ENCODE assay signal across 15 mouse cellular contexts in genomic region chr6:12259629-12260028, GRCm38 (mm10).
DNase-seq lines count a peak whose midpoint lies in the region; ATAC-seq and TF ChIP-seq lines count a peak whose summit lies in the region.
"Had no signal": no experiment of that assay in that cellular context is flagged by ENCODE, and none has a peak within 500 bp of the region (broad histone marks: within the 10 kb centered on the region; RNA-seq: fewer than 3 reads in every experiment).

No protein-coding gene starts in this region.

- H3K4me3 ChIP-seq in forebrain, embryonic 14.5 days (ENCODE audit: low read depth, low read length) = peak overlapping the region; percentile 2; the same call in 1 of the 2 replicates
- H3K4me3 ChIP-seq in hindbrain, embryonic 15.5 days = peak overlapping the region; percentile 15
- H3K4me3 ChIP-seq in midbrain, embryonic 16.5 days (ENCODE audit: low read depth, low read length) = peak overlapping the region; percentile 9; the same call in 1 of the 2 replicates
- H3K4me3 ChIP-seq in liver, postnatal 0 days (ENCODE audit: low read depth, low read length) = no peak overlapping the region
- H3K4me3 ChIP-seq: heart, embryonic 13.5 days; limb, embryonic 12.5 days; liver, embryonic 15.5 days had no signal

- H3K4me2 ChIP-seq in forebrain, embryonic 14.5 days (ENCODE audit: low read length) = peak overlapping the region; percentile 38
- peak overlapping the region; percentile 50 for H3K4me2 ChIP-seq in hindbrain, embryonic 15.5 days
- peak overlapping the region; percentile 48 for H3K4me2 ChIP-seq in midbrain, embryonic 16.5 days (ENCODE audit: low read length)
- H3K4me2 ChIP-seq in liver, postnatal 0 days (ENCODE audit: low read depth, low read length) = no peak overlapping the region
- H3K4me2 ChIP-seq: limb, embryonic 12.5 days; liver, embryonic 15.5 days had no signal

- WGBS in forebrain, embryonic 14.5 days = 13% methylated on average over 8 of the region's 8 CpGs
- WGBS in hindbrain, embryonic 15.5 days = 18% methylated on average over 8 of the region's 8 CpGs
- WGBS in midbrain, embryonic 16.5 days = 27% methylated on average over 8 of the region's 8 CpGs
- WGBS in liver, postnatal 0 days (ENCODE audit: insufficient replicate concordance) = 80% methylated on average over 8 of the region's 8 CpGs

- peak; percentile 14 for DNase-seq in brain, adult 2 months (ENCODE audit: low read depth, low spot score)
- peak; percentile 44 for DNase-seq in forebrain, embryonic 14.5 days (ENCODE audit: low spot score)
- DNase-seq in gastrocnemius, postnatal 25 days = no peak
- no peak for DNase-seq in B cell, adult 2 months
- DNase-seq in liver, postnatal 0 days = no peak
- DNase-seq in spleen, postnatal 14 days (ENCODE audit: low spot score in 2 of 2) = no peak
- DNase-seq: cerebellum, adult 9-10 months; kidney, adult 9 months; kidney, postnatal 4 days had no signal

- H3K27me3 ChIP-seq in forebrain, embryonic 14.5 days (replicated peaks; ENCODE audit: control insufficient read depth, insufficient read depth, low read length) = no peaks in the 10 kb centered on the region
- no peaks in the 10 kb centered on the region for H3K27me3 ChIP-seq in hindbrain, embryonic 15.5 days
- no peaks in the 10 kb centered on the region for H3K27me3 ChIP-seq in midbrain, embryonic 16.5 days (ENCODE audit: control insufficient read depth, insufficient read depth, low read depth, low read length)
- H3K27me3 ChIP-seq in liver, postnatal 0 days (ENCODE audit: insufficient read depth, low read length) = no peaks in the 10 kb centered on the region
- H3K27me3 ChIP-seq: heart, embryonic 13.5 days; limb, embryonic 12.5 days; liver, embryonic 15.5 days had no signal

- peaks cover 11% of the 10 kb centered on the region for H3K4me1 ChIP-seq in forebrain, embryonic 14.5 days (ENCODE audit: control insufficient read depth, insufficient read depth, low read length)
- H3K4me1 ChIP-seq in hindbrain, embryonic 15.5 days (replicated peaks) = peaks cover 22% of the 10 kb centered on the region
- peaks cover 16% of the 10 kb centered on the region for H3K4me1 ChIP-seq in midbrain, embryonic 16.5 days (ENCODE audit: control insufficient read depth, insufficient read depth, low read length)
- H3K4me1 ChIP-seq in liver, postnatal 0 days (ENCODE audit: insufficient read depth) = no peaks in the 10 kb centered on the region
- H3K4me1 ChIP-seq: heart, embryonic 13.5 days; limb, embryonic 12.5 days; liver, embryonic 15.5 days had no signal

- no peaks in the 10 kb centered on the region for H3K36me3 ChIP-seq in forebrain, embryonic 14.5 days (ENCODE audit: control insufficient read depth, insufficient read depth, low read length)
- H3K36me3 ChIP-seq in hindbrain, embryonic 15.5 days = no peaks in the 10 kb centered on the region
- no peaks in the 10 kb centered on the region for H3K36me3 ChIP-seq in midbrain, embryonic 16.5 days (ENCODE audit: control insufficient read depth, insufficient read depth, low read length)
- no peaks in the 10 kb centered on the region for H3K36me3 ChIP-seq in liver, postnatal 0 days (replicated peaks; ENCODE audit: insufficient read depth, low read length)
- H3K36me3 ChIP-seq: heart, embryonic 13.5 days; limb, embryonic 12.5 days; liver, embryonic 15.5 days had no signal

- no peak for TF ChIP-seq CTCF in liver, postnatal 0 days (IDR thresholded peaks at IDR 0.05; ENCODE audit: low read depth)

- TF ChIP-seq EP300 in liver, postnatal 0 days (IDR thresholded peaks at IDR 0.05; ENCODE audit: low read depth) = no peak

- H3K9me3 ChIP-seq in forebrain, embryonic 14.5 days (replicated peaks; ENCODE audit: control insufficient read depth, low read length) = no peaks in the 10 kb centered on the region
- H3K9me3 ChIP-seq in hindbrain, embryonic 15.5 days = no peaks in the 10 kb centered on the region
- no peaks in the 10 kb centered on the region for H3K9me3 ChIP-seq in midbrain, embryonic 16.5 days (replicated peaks; ENCODE audit: control insufficient read depth, low read length, poor library complexity, severe bottlenecking)
- no peaks in the 10 kb centered on the region for H3K9me3 ChIP-seq in liver, postnatal 0 days (ENCODE audit: low read length)
- H3K9me3 ChIP-seq: heart, embryonic 13.5 days; limb, embryonic 12.5 days; liver, embryonic 15.5 days had no signal

- H3K27ac ChIP-seq in forebrain, embryonic 14.5 days (ENCODE audit: low read depth, low read length) = no peak overlapping the region
- H3K27ac ChIP-seq in hindbrain, embryonic 15.5 days (replicated peaks) = peak overlapping the region; percentile 73
- H3K27ac ChIP-seq in midbrain, embryonic 16.5 days (ENCODE audit: low read length) = peak overlapping the region; percentile 58
- H3K27ac ChIP-seq in liver, postnatal 0 days (ENCODE audit: low read depth) = no peak overlapping the region
- H3K27ac ChIP-seq: heart, embryonic 13.5 days; left cerebral cortex, adult 2 months; limb, embryonic 12.5 days; liver, embryonic 15.5 days had no signal

- peak overlapping the region; percentile 52 for H3K9ac ChIP-seq in forebrain, embryonic 14.5 days (ENCODE audit: low read length)
- H3K9ac ChIP-seq in hindbrain, embryonic 15.5 days = peak overlapping the region; percentile 11; the same call in 1 of the 2 replicates
- peak overlapping the region; percentile 39; the same call in 1 of the 2 replicates for H3K9ac ChIP-seq in midbrain, embryonic 16.5 days (ENCODE audit: low read depth, low read length)
- no peak overlapping the region for H3K9ac ChIP-seq in liver, postnatal 0 days (replicated peaks)
- H3K9ac ChIP-seq: heart, embryonic 13.5 days; limb, embryonic 12.5 days; liver, embryonic 15.5 days had no signal

- ATAC-seq in forebrain, embryonic 14.5 days = no peak
- ATAC-seq in hindbrain, embryonic 15.5 days (ENCODE audit: low FRiP score, low read depth) = no peak; the same call in 1 of the 2 replicates
- peak; percentile 40; the same call in 1 of the 2 replicates for ATAC-seq in midbrain, embryonic 16.5 days
- no peak for ATAC-seq in liver, postnatal 0 days

Comparison
In these comparisons a context has a peak if more than half of its experiments do, and no peak if none do; other contexts are left out.
1. DNase-seq: peak in brain, adult 2 months (single experiment) and forebrain, embryonic 14.5 days (single experiment); none in gastrocnemius, postnatal 25 days (single experiment), B cell, adult 2 months (0 of 2), liver, postnatal 0 days (single experiment) and spleen, postnatal 14 days (0 of 2).
2. H3K27ac ChIP-seq: peak in hindbrain, embryonic 15.5 days (single experiment) and midbrain, embryonic 16.5 days (single experiment); none in forebrain, embryonic 14.5 days (single experiment) and liver, postnatal 0 days (single experiment).